Mouse (Mus musculus) olfactory bulb, adult 2 months (tissue): ENCODE data around the gene Rfx4. TPM values are rescaled to one million over a fixed set of nuclear protein-coding genes. Genes with fewer than 3 reads are reported as not detected.

Experiments
- H3K27ac ChIP-seq: fragments of 200-500 bp; 2 replicates; pipeline ENCODE4 v1.5.1; 2012; ENCODE audit warnings: low read depth, low read length; ENCODE audit not compliant: insufficient read depth
- H3K4me1 ChIP-seq: fragments of 200-500 bp; 2 replicates; pipeline ENCODE4 v1.6.1; 2012; ENCODE audit warnings: low read length; ENCODE audit not compliant: control insufficient read depth, insufficient read depth
- H3K4me3 ChIP-seq: fragments of 200-500 bp; 2 replicates; pipeline ENCODE4 v1.5.1; 2012; ENCODE audit warnings: mild to moderate bottlenecking, low read depth, low read length, moderate library complexity; ENCODE audit not compliant: insufficient read depth
- CTCF ChIP-seq: fragments of 200-500 bp; IDR thresholded peaks from 2 replicates; pipeline ENCODE4 v1.5.1; 2012; ENCODE audit warnings: low read depth, mild to moderate bottlenecking, low read length, moderate library complexity; ENCODE audit not compliant: insufficient read depth
- POLR2A ChIP-seq: fragments of 200-500 bp; IDR thresholded peaks from 2 replicates; pipeline ENCODE4 v1.6.1; 2012; ENCODE audit warnings: mild to moderate bottlenecking, low read depth, low read length, moderate library complexity; ENCODE audit not compliant: insufficient read depth
- WGBS: fragments of 180-500 bp; shearing (Covaris S2); methylation state at CpG from one replicate; pipeline ENCODE4 v1.1.7; 2018; 5-methylcytosine and 5-hydroxymethylcytosine counted together
- polyA plus RNA-seq: library from polyadenylated mRNA; stranded (reverse); fragments of >200 nt; gene quantifications from 2 replicates; pipeline ENCODE4 v1.2.4, GENCODE M21; 2012; ENCODE audit warnings: low replicate concordance; ENCODE audit not compliant: missing spikeins, insufficient read depth, insufficient read length

Rfx4 gene
- polyA plus RNA-seq, 1 experiment = not detected

DNA sequence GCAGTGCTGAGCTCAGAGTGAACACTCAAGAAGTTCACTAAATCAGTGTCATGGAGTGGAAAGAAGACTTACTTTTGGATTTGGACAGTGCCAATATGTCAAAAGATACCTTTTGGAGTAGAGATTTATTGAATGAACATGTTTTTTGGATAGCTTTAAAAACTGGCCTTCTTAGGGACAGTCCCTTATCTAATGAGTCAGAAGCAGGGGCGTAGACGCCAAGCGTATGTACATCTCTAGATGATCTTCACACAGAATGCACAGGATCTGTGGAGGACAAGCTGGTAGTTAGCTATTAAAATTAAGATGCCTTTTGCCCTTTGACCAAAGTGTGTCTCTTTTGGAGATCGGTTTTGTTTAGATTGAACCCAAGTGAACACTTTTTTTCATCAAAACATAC, 171.0 kb downstream of the Rfx4 start:
- Histone ChIP-seq H3K4me3 (no peak overlapping the region), H3K4me1 (peaks cover 2% of the 10 kb centered on the region; the same call in 1 of the 2 replicates), H3K27ac (no peak overlapping the region)
- 88% methylated on average over 4 of the region's 4 CpGs for WGBS
- no peak for TF ChIP-seq CTCF
- no peak for TF ChIP-seq POLR2A

DNA sequence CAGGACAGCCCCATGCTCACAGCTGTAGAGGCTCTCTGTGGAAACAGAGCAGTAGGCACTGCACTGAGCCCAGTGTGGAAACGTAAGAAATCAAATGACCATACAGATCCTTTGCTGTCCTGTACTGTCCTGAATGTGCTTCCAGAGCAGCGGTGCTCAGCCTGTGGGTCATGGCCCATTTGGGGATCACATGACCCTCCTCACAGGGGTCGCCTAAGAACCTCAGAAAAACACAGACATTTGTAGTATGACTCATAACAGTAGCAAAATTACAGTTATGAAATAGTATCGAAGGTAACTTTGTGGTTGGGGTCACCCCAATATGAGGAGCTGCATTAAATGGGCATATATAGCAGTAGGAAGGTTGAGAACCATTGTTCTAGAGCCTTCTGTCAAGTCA, 172.6 kb downstream of the Rfx4 start:
- TF ChIP-seq CTCF (no peak), POLR2A (no peak)
- H3K27ac ChIP-seq = no peak overlapping the region
- no peak overlapping the region for H3K4me3 ChIP-seq
- H3K4me1 ChIP-seq = peaks cover 2% of the 10 kb centered on the region; the same call in 1 of the 2 replicates
- 90% methylated on average over 4 of the region's 4 CpGs for WGBS

- H3K4me3 ChIP-seq = no peak overlapping the region
- TF ChIP-seq CTCF = no peak
- TF ChIP-seq POLR2A = no peak
- H3K27ac ChIP-seq = no peak overlapping the region
- 85% methylated on average over 7 of the region's 7 CpGs for WGBS
- peaks cover 9% of the 10 kb centered on the region for H3K4me1 ChIP-seq
These were observed 179.8 kb downstream of the Rfx4 start for GRCm38 (mm10) chr10:84935553-84936209.

GRCm38 (mm10) chr10:84936832-84937515, 181.1 kb downstream of the Rfx4 start:
- no peak for TF ChIP-seq CTCF
- no peak for TF ChIP-seq POLR2A
- Histone ChIP-seq H3K27ac (no peak overlapping the region), H3K4me3 (no peak overlapping the region), H3K4me1 (peaks cover 9% of the 10 kb centered on the region)
- WGBS = 75% methylated on average over 4 of the region's 4 CpGs

- 69% methylated on average over 14 of the region's 14 CpGs for WGBS
- no peak overlapping the region for H3K4me3 ChIP-seq
- TF ChIP-seq CTCF (no peak), POLR2A (no peak)
- H3K27ac ChIP-seq = no peak overlapping the region
- H3K4me1 ChIP-seq = peaks cover 9% of the 10 kb centered on the region
These were observed 182.4 kb downstream of the Rfx4 start for GRCm38 (mm10) chr10:84938094-84938820.

- Histone ChIP-seq H3K27ac (no peak overlapping the region), H3K4me1 (peaks cover 9% of the 10 kb centered on the region), H3K4me3 (no peak overlapping the region)
- 63% methylated on average over 5 of the region's 5 CpGs for WGBS
- TF ChIP-seq POLR2A (no peak), CTCF (no peak)
These were observed 183.0 kb downstream of the Rfx4 start for GRCm38 (mm10) chr10:84938886-84939285.

GRCm38 (mm10) chr10:84940356-84940755, 184.5 kb downstream of the Rfx4 start:
- TF ChIP-seq POLR2A (no peak), CTCF (no peak)
- 52% methylated on average over 1 of the region's 1 CpGs for WGBS
- H3K4me1 ChIP-seq = peaks cover 11% of the 10 kb centered on the region
- no peak overlapping the region for H3K27ac ChIP-seq
- H3K4me3 ChIP-seq = no peak overlapping the region

DNA sequence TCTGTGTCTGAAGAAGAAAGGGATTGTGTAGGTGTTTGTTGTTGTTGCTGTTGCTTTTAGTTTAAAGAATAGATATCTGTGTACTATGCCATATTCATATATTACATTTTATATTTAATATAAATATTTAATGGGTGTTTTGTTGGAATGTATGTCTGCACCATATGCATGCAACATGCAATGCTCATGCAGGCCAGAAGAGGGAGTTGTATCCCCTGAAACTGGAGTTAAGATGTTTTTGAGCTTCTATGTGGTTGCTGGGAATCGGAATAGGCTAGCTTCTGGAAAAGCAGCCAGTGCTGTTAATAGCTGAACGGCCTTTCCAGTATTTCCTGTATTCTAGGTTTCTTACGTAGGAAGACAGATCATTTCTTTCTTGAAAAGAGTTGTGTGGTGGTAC, 189.8 kb downstream of the Rfx4 start:
- no peak overlapping the region for H3K4me3 ChIP-seq
- H3K27ac ChIP-seq = no peak overlapping the region
- TF ChIP-seq CTCF = no peak
- no peak for TF ChIP-seq POLR2A
- H3K4me1 ChIP-seq = peaks cover 4% of the 10 kb centered on the region
- WGBS = 87% methylated on average over 3 of the region's 3 CpGs
